Mouse (Mus musculus) liver, embryonic 16.5 days (tissue): Measurements from ENCODE around the gene Avil. TPM values are rescaled to one million over a fixed set of nuclear protein-coding genes. Genes with fewer than 3 reads are reported as not detected.

ENCODE experiments used
- ATAC-seq: fragments of 200-750 bp; cut with Nextera tagmentation; 2 replicates; pipeline ENCODE4 v1.8.0; 2017; ENCODE audit warnings: low read depth, mild to moderate bottlenecking, moderate number of reproducible peaks, moderate library complexity
- H3K27ac ChIP-seq: fragments of 300-500 bp; sonication (generic); 2 replicates; pipeline ENCODE4 v1.5.1; 2014; ENCODE audit warnings: mild to moderate bottlenecking, low read length
- H3K27me3 ChIP-seq: fragments of 300-500 bp; sonication (generic); 2 replicates; pipeline ENCODE4 v1.6.1; 2014; ENCODE audit warnings: low read depth, low read length, mixed read lengths; ENCODE audit not compliant: control insufficient read depth, insufficient read depth
- H3K36me3 ChIP-seq: fragments of 300-500 bp; sonication (generic); 2 replicates; pipeline ENCODE4 v1.6.1; 2014; ENCODE audit warnings: mild to moderate bottlenecking; ENCODE audit not compliant: control insufficient read depth, insufficient read depth
- H3K4me1 ChIP-seq: fragments of 300-500 bp; sonication (generic); 2 replicates; pipeline ENCODE4 v1.6.1; 2014; ENCODE audit warnings: low read depth, low read length, mixed read lengths; ENCODE audit not compliant: control insufficient read depth
- H3K4me2 ChIP-seq: fragments of 300-500 bp; sonication (generic); 2 replicates; pipeline ENCODE4 v1.6.1; 2014; ENCODE audit warnings: low read depth, low read length, mixed read lengths
- H3K4me3 ChIP-seq: fragments of 300-500 bp; sonication (generic); 2 replicates; pipeline ENCODE4 v1.5.1; 2014; ENCODE audit warnings: low read depth, mild to moderate bottlenecking, low read length
- H3K9ac ChIP-seq: fragments of 300-500 bp; sonication (generic); 2 replicates; pipeline ENCODE4 v1.6.1; 2014; ENCODE audit warnings: low read depth, low read length
- H3K9me3 ChIP-seq: fragments of 300-500 bp; sonication (generic); replicated peaks from 2 replicates; pipeline ENCODE4 v1.6.1; 2016; ENCODE audit warnings: low read length; ENCODE audit not compliant: control insufficient read depth
- WGBS: fragments of 180-500 bp; shearing (Covaris S2); extraction: QIAGEN DNeasy Blood & Tissue Kit; methylation state at CpG from one replicate; pipeline ENCODE4 v1.1.7; 2014; ENCODE audit not compliant: insufficient replicate concordance; 5-methylcytosine and 5-hydroxymethylcytosine counted together
- polyA plus RNA-seq: library from polyadenylated mRNA; unstranded; fragments of >200 nt; fragmentation: Nextera tagmentation; extraction: Ambion mirVana; gene quantifications from 2 replicates; pipeline ENCODE4 v1.2.1, GENCODE M21; 2015

The Avil gene
- polyA plus RNA-seq, 1 experiment from 2014 or later = not detected

- H3K27ac ChIP-seq = no peak overlapping the region
- no peaks in the 10 kb centered on the region for H3K9me3 ChIP-seq
- no peak overlapping the region for H3K4me3 ChIP-seq
- H3K4me2 ChIP-seq = no peak overlapping the region
- no peaks in the 10 kb centered on the region for H3K36me3 ChIP-seq
- no peaks in the 10 kb centered on the region for H3K27me3 ChIP-seq
- 81% methylated on average over 9 of the region's 9 CpGs for WGBS
- no peak overlapping the region for H3K9ac ChIP-seq
- no peak for ATAC-seq
- H3K4me1 ChIP-seq = peaks cover 70% of the 10 kb centered on the region
Observed at GRCm38 (mm10) chr10:126985579-126985978, 14.9 kb upstream of the Avil start.

DNA sequence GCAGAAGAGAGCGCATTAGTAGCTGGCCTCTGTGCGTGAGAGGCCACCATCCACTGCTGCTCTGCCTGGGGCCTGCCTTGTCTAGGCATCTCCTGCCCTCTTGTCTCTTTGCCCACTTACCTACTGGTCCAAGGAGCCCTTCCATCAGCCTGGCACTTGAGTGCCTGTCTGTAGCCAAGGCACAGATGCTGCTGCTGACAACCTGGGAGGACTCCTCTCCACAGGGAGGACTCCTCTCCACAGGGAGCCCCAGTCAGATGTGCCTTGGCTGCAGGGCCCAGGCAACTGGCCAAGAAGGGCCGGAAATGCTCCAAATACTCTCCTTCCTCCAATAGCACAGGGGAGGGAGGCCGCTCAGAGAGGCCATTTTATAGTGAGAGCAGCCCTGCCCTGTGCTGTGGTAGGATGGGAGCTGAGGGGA, 14.0 kb upstream of the Avil start:
- ATAC-seq = peak; percentile 30
- Histone ChIP-seq H3K27ac (peak overlapping the region; percentile 33; the same call in 1 of the 2 replicates), H3K36me3 (peaks cover under 1% of the 10 kb centered on the region), H3K27me3 (no peaks in the 10 kb centered on the region), H3K4me3 (no peak overlapping the region), H3K4me2 (no peak overlapping the region), H3K9me3 (no peaks in the 10 kb centered on the region), H3K4me1 (peaks cover 61% of the 10 kb centered on the region), H3K9ac (no peak overlapping the region)
- 75% methylated on average over 4 of the region's 4 CpGs for WGBS

DNA sequence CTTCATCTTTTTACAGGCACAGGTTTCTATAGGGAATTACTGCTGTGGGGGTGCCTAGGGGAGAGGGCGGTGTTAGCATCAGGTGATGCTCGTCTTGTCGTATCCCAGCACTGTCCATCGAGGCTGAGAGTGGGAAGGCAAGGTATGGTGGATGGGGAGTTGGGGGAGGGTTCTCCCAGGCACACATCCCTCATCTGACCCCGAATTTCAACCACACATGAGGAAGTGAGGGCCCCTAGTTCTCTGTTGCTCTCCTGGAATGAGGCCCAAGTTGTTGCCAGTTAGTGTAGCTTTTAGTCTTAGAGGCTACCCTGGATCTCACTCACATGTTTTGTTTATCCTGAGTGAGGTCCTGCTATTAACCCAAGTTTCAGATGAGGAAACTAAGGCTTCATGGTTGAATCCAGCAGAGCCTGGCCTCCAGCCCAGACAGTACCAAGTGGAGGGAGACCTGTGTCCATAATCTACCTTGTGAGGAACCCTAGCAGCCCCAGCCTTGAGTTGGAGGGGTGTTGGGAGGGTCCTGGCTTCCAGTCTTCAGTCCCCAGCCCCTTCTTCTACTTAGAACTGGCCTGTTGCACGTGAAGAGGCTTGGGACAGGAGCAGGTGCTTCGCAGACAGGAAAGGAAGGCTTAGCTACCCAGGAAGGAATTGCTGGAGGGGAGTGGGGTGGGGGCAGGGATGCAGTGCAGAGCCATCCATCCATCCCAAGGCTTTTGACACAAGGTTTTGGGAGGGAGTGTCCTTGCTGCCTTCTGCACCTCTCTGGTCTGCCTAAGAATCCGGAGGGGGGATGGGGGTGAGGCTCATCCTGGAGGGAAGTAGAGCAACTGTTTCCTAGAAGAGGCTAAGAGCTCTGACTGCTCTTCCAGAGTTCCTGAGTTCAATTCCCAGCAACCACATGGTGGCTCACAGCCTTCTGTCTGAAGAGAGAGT, 13.1 kb upstream of the Avil start:
- no peak overlapping the region for H3K4me3 ChIP-seq
- peaks cover 6% of the 10 kb centered on the region for H3K36me3 ChIP-seq
- H3K4me1 ChIP-seq = peaks cover 52% of the 10 kb centered on the region
- 40% methylated on average over 8 of the region's 8 CpGs for WGBS
- no peak overlapping the region for H3K9ac ChIP-seq
- no peaks in the 10 kb centered on the region for H3K9me3 ChIP-seq
- no peaks in the 10 kb centered on the region for H3K27me3 ChIP-seq
- H3K27ac ChIP-seq = 0 out of 2 replicates have a peak overlapping the region, but pooled peaks have one; percentile 32
- ATAC-seq = no peak
- no peak overlapping the region; the same call in 1 of the 2 replicates for H3K4me2 ChIP-seq

DNA sequence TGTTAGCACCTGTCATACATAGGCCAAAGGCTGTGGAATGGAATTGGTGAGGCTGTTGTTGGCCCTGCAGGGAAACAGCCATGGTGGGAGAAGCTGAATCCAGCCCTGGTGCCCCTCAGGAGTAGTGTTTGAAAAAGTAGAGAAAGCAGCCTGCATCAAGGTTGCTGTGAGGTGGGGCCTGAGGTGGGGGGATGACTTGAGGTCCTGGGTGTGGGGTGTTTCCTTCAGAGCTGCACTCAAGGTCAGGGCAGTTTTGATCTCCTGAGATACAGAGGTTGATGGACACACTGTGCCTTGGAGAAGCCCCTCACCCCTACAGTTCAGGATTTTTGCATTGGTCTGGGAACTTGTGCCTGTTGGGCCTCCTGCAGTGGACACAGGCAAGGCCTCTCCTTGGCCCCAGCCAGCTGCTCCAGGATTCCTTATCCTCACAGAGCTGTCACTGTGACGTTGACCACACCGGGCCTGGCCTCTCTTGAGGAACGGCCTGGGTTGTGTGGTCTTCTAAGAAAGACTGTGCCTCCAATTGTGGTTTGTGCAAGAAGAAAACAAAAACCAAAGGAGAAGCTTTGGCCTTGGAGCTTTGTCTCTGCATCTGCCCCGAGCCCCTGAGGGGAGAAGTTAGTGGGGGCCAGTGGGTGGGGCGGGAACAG, 11.9 kb upstream of the Avil start:
- Histone ChIP-seq H3K27me3 (no peaks in the 10 kb centered on the region), H3K4me3 (no peak overlapping the region), H3K9ac (no peak overlapping the region), H3K27ac (no peak overlapping the region), H3K4me2 (no peak overlapping the region), H3K4me1 (peaks cover 41% of the 10 kb centered on the region), H3K9me3 (no peaks in the 10 kb centered on the region), H3K36me3 (peaks cover 15% of the 10 kb centered on the region)
- WGBS = 22% methylated on average over 5 of the region's 5 CpGs
- no peak for ATAC-seq

- H3K4me2 ChIP-seq = no peak overlapping the region
- no peak overlapping the region for H3K27ac ChIP-seq
- H3K4me3 ChIP-seq = no peak overlapping the region
- peaks cover 28% of the 10 kb centered on the region for H3K36me3 ChIP-seq
- H3K27me3 ChIP-seq = no peaks in the 10 kb centered on the region
- 64% methylated on average over 7 of the region's 7 CpGs for WGBS
- no peaks in the 10 kb centered on the region for H3K9me3 ChIP-seq
- peaks cover 28% of the 10 kb centered on the region for H3K4me1 ChIP-seq
- ATAC-seq = peak; percentile 65
- no peak overlapping the region for H3K9ac ChIP-seq
Observed at GRCm38 (mm10) chr10:126990313-126991056, 10.0 kb upstream of the Avil start.

DNA sequence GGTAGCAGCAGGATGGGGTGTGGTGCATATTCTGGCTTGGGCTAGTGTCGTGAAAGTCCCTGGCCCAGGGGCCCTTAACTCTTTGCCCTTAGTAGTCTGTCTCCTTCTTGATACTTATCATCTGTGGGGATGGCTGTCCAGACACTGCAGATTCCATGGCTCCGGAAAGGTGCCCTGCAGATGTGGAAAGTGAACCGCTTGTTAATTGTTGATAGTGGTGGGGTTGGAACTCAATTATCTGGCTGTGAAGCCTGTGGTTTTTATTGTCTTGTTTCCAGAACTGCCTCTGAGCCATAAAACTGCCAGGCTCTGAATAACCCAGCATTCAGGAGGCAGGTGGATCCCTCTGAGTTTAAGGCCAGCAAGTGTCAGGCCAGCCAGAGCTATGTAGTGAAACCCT, 8.8 kb upstream of the Avil start:
- H3K27ac ChIP-seq = no peak overlapping the region
- 56% methylated on average over 3 of the region's 3 CpGs for WGBS

GRCm38 (mm10) chr10:126993621-126994020, 6.9 kb upstream of the Avil start:
- Histone ChIP-seq H3K36me3 (peaks cover 33% of the 10 kb centered on the region), H3K9me3 (no peaks in the 10 kb centered on the region), H3K27me3 (no peaks in the 10 kb centered on the region), H3K4me3 (no peak overlapping the region), H3K4me1 (peaks cover 3% of the 10 kb centered on the region), H3K27ac (no peak overlapping the region), H3K9ac (no peak overlapping the region), H3K4me2 (no peak overlapping the region)
- ATAC-seq = no peak
- 68% methylated on average over 3 of the region's 3 CpGs for WGBS

More for the DNA sequence above, 8.8 kb upstream of the Avil start:
- Histone ChIP-seq H3K4me3 (no peak overlapping the region), H3K27me3 (no peaks in the 10 kb centered on the region), H3K9ac (no peak overlapping the region), H3K4me1 (peaks cover 21% of the 10 kb centered on the region), H3K36me3 (peaks cover 30% of the 10 kb centered on the region), H3K9me3 (no peaks in the 10 kb centered on the region), H3K4me2 (no peak overlapping the region)
- ATAC-seq = no peak

GRCm38 (mm10) chr10:126997340-126998113, 3.0 kb upstream of the Avil start:
- peaks cover 26% of the 10 kb centered on the region for H3K36me3 ChIP-seq
- no peak overlapping the region for H3K9ac ChIP-seq
- 54% methylated on average over 13 of the region's 13 CpGs for WGBS

More at GRCm38 (mm10) chr10:126997340-126998113, 3.0 kb upstream of the Avil start:
- H3K9me3 ChIP-seq = no peaks in the 10 kb centered on the region
- no peak overlapping the region for H3K4me2 ChIP-seq
- H3K27me3 ChIP-seq = no peaks in the 10 kb centered on the region
- ATAC-seq = no peak
- H3K27ac ChIP-seq = no peak overlapping the region
- H3K4me1 ChIP-seq = no peaks in the 10 kb centered on the region
- no peak overlapping the region for H3K4me3 ChIP-seq
